Mouse (Mus musculus) cerebellum, adult 2 months (tissue): ENCODE measurements around the gene Sbk2. TPM values are rescaled to one million over a fixed set of nuclear protein-coding genes. Genes with fewer than 3 reads are reported as not detected.
"Not testable (repeated sequence)": the region's sequence is repeated elsewhere in the genome, so short reads cannot be mapped to it uniquely, and the experiment has no call there.

ENCODE experiments used
- DNase-seq, 2 experiments: peaks; one replicate each; pipeline ENCODE4 v3.0.0; 2021
- H3K27ac ChIP-seq: fragments of 200-500 bp; 2 replicates; pipeline ENCODE4 v1.5.1; 2012; ENCODE audit warnings: low read length, control low read depth, inconsistent platforms; ENCODE audit not compliant: insufficient read depth
- H3K27me3 ChIP-seq: fragments of 200-500 bp; 2 replicates; pipeline ENCODE4 v1.6.1; 2012; ENCODE audit warnings: inconsistent platforms, mild to moderate bottlenecking, low read length, moderate library complexity; ENCODE audit not compliant: control insufficient read depth, insufficient read depth
- H3K4me1 ChIP-seq: fragments of 200-500 bp; 2 replicates; pipeline ENCODE4 v1.6.1; 2011; ENCODE audit warnings: low read length; ENCODE audit not compliant: control insufficient read depth, insufficient read depth
- H3K4me3 ChIP-seq: fragments of 200-500 bp; replicated peaks from 2 replicates; pipeline ENCODE3; 2011; ENCODE audit warnings: mild to moderate bottlenecking, low read depth, low read length, control low read depth; ENCODE audit not compliant: insufficient read depth
- CTCF ChIP-seq: fragments of 200-500 bp; IDR thresholded peaks from 2 replicates; pipeline ENCODE4 v1.5.1; 2011; ENCODE audit warnings: low read depth, mild to moderate bottlenecking, control low read depth, low read length, moderate library complexity, borderline replicate concordance; ENCODE audit not compliant: insufficient read depth
- POLR2A ChIP-seq: fragments of 200-500 bp; IDR thresholded peaks from 2 replicates; pipeline ENCODE4 v1.6.1; 2011; ENCODE audit warnings: low read length, control low read depth, borderline replicate concordance; ENCODE audit not compliant: insufficient read depth
- WGBS: fragments of 180-500 bp; shearing (Covaris S2); methylation state at CpG from one replicate; pipeline ENCODE4 v1.1.7; 2018; 5-methylcytosine and 5-hydroxymethylcytosine counted together
- polyA plus RNA-seq: library from polyadenylated mRNA; depleted of rRNA; stranded (reverse); fragments of >200 nt; gene quantifications from 2 replicates; pipeline ENCODE4 v1.2.3, GENCODE M21; 2012; rRNA removed

The Sbk2 gene
- polyA plus RNA-seq, result 0.15 and 0.38 TPM in 2 replicates

GRCm38 (mm10) chr7:4964272-4964671 lies at the start of gene Sbk2:
Gene Sbk2 (minus strand): TSS chr7:4964406.
- Histone ChIP-seq H3K27ac (no peak within 1 kb of the TSS), H3K27me3 (no peaks in the 10 kb centered on the region), H3K4me1 (no peaks in the 10 kb centered on the region), H3K4me3 (no peak within 1 kb of the TSS)
- no peak for TF ChIP-seq POLR2A
- TF ChIP-seq CTCF, result peak; percentile 48; the same call in 1 of the 2 replicates
- WGBS, result 7% methylated on average over 10 of the region's 10 CpGs
- DNase-seq, result peak; percentile 39 to 44

- no peak overlapping the region for H3K27ac ChIP-seq
- no peak overlapping the region for H3K4me3 ChIP-seq
- no peak for DNase-seq
- no peaks in the 10 kb centered on the region for H3K4me1 ChIP-seq
- H3K27me3 ChIP-seq, result no peaks in the 10 kb centered on the region
- 87% methylated on average over 27 of the region's 27 CpGs for WGBS
- TF ChIP-seq POLR2A, result no peak
- TF ChIP-seq CTCF, result no peak
Observed at GRCm38 (mm10) chr7:5012681-5013513, 48.7 kb upstream of the Sbk2 start.

- no peak for DNase-seq
- no peak for TF ChIP-seq POLR2A
- TF ChIP-seq CTCF, result no peak
- WGBS, result 93% methylated on average over 26 of the region's 26 CpGs
- Histone ChIP-seq H3K4me1 (no peaks in the 10 kb centered on the region), H3K27me3 (no peaks in the 10 kb centered on the region), H3K27ac (no peak overlapping the region), H3K4me3 (no peak overlapping the region)
Observed at GRCm38 (mm10) chr7:5008229-5008628, 44.0 kb upstream of the Sbk2 start.

GRCm38 (mm10) chr7:5002876-5003275 lies 38.7 kb upstream of the Sbk2 start:
- 63% methylated on average over 8 of the region's 8 CpGs for WGBS
- not testable (repeated sequence) for H3K4me1 ChIP-seq, DNase-seq, H3K27me3 ChIP-seq, H3K27ac ChIP-seq, H3K4me3 ChIP-seq

GRCm38 (mm10) chr7:4999876-5000275 lies 35.7 kb upstream of the Sbk2 start:
- DNase-seq, result no peak
- TF ChIP-seq CTCF (peak; percentile 34; the same call in 1 of the 2 replicates), POLR2A (no peak)
- 70% methylated on average over 2 of the region's 2 CpGs for WGBS
- no peaks in the 10 kb centered on the region for H3K4me1 ChIP-seq
- no peak overlapping the region for H3K4me3 ChIP-seq
- H3K27me3 ChIP-seq, result no peaks in the 10 kb centered on the region
- no peak overlapping the region for H3K27ac ChIP-seq

- no peaks in the 10 kb centered on the region for H3K27me3 ChIP-seq
- peaks cover 3% of the 10 kb centered on the region for H3K4me1 ChIP-seq
- H3K4me3 ChIP-seq, result peak overlapping the region; percentile 85
- no peak for DNase-seq
- H3K27ac ChIP-seq, result peak overlapping the region; percentile 48; the same call in 1 of the 2 replicates
- WGBS, result 42% methylated on average over 8 of the region's 8 CpGs
- no peak for TF ChIP-seq CTCF
- no peak for TF ChIP-seq POLR2A
Observed at GRCm38 (mm10) chr7:4996934-4997333, 32.7 kb upstream of the Sbk2 start.

GRCm38 (mm10) chr7:4996003-4996895 lies 32.0 kb upstream of the Sbk2 start, which contains the start of gene Zfp579:
Gene Zfp579 (minus strand): TSS chr7:4996158.
- H3K4me3 ChIP-seq, result peak within 1 kb of the TSS; percentile 85
- peaks cover 3% of the 10 kb centered on the region for H3K4me1 ChIP-seq
- peak; percentile 95 to 98 for DNase-seq
- no peaks in the 10 kb centered on the region for H3K27me3 ChIP-seq
- H3K27ac ChIP-seq, result peak within 1 kb of the TSS; percentile 60
- 3% methylated on average over 21 of the region's 26 CpGs for WGBS
- TF ChIP-seq CTCF (no peak), POLR2A (peak; percentile 83)
